Mouse (Mus musculus) hindbrain, embryonic 16.5 days (tissue): Measurements from ENCODE around the gene Clec2g. TPM values are rescaled to one million over a fixed set of nuclear protein-coding genes. Genes with fewer than 3 reads are reported as not detected.

Experiments used
- ATAC-seq: fragments of 200-750 bp; cut with Nextera tagmentation; 2 replicates; pipeline ENCODE4 v1.8.0; 2017; ENCODE audit warnings: moderate TSS enrichment, moderate library complexity
- H3K27ac ChIP-seq: fragments of 300-500 bp; sonication (generic); 2 replicates; pipeline ENCODE4 v1.5.1; 2014; ENCODE audit warnings: low read depth, mild to moderate bottlenecking, control low read depth, low read length, moderate library complexity
- H3K27me3 ChIP-seq: fragments of 300-500 bp; sonication (generic); replicated peaks from 2 replicates; pipeline ENCODE4 v1.6.1; 2014; ENCODE audit warnings: low read length; ENCODE audit not compliant: control insufficient read depth, insufficient read depth
- H3K36me3 ChIP-seq: fragments of 300-500 bp; sonication (generic); 2 replicates; pipeline ENCODE4 v1.6.1; 2014; ENCODE audit warnings: mild to moderate bottlenecking, low read length, moderate library complexity, mixed read lengths; ENCODE audit not compliant: control insufficient read depth, insufficient read depth
- H3K4me1 ChIP-seq: fragments of 300-500 bp; sonication (generic); 2 replicates; pipeline ENCODE4 v1.6.1; 2014; ENCODE audit warnings: low read depth, low read length; ENCODE audit not compliant: control insufficient read depth, insufficient read depth
- H3K4me2 ChIP-seq: fragments of 300-500 bp; sonication (generic); 2 replicates; pipeline ENCODE4 v1.6.1; 2014; ENCODE audit warnings: mild to moderate bottlenecking, low read length, control low read depth, moderate library complexity
- H3K4me3 ChIP-seq: fragments of 300-500 bp; sonication (generic); 2 replicates; pipeline ENCODE4 v1.5.1; 2014; ENCODE audit warnings: mild to moderate bottlenecking, low read length, control low read depth, moderate library complexity
- H3K9ac ChIP-seq: fragments of 300-500 bp; sonication (generic); 2 replicates; pipeline ENCODE4 v1.6.1; 2014; ENCODE audit warnings: low read depth, mild to moderate bottlenecking, control low read depth, low read length, moderate library complexity
- H3K9me3 ChIP-seq: fragments of 300-500 bp; sonication (generic); 2 replicates; pipeline ENCODE4 v1.6.1; 2014; ENCODE audit warnings: mild to moderate bottlenecking, low read length, moderate library complexity; ENCODE audit not compliant: control insufficient read depth
- WGBS: fragments of 180-500 bp; shearing (Covaris S2); extraction: QIAGEN DNeasy Blood & Tissue Kit; methylation state at CpG from one replicate; pipeline ENCODE4 v1.1.7; 2014; 5-methylcytosine and 5-hydroxymethylcytosine counted together
- microRNA-seq: library from miRNA; unstranded; fragments of <30 nt; microRNA quantifications from one replicate; pipeline ENCODE4, GENCODE M21; 2017
- polyA plus RNA-seq: library from polyadenylated mRNA; unstranded; fragments of >200 nt; fragmentation: Nextera tagmentation; extraction: Ambion mirVana; gene quantifications from 2 replicates; pipeline ENCODE4 v1.2.1, GENCODE M21; 2015

Gene Clec2g
- polyA plus RNA-seq, 1 experiment from 2014 or later = not detected

DNA sequence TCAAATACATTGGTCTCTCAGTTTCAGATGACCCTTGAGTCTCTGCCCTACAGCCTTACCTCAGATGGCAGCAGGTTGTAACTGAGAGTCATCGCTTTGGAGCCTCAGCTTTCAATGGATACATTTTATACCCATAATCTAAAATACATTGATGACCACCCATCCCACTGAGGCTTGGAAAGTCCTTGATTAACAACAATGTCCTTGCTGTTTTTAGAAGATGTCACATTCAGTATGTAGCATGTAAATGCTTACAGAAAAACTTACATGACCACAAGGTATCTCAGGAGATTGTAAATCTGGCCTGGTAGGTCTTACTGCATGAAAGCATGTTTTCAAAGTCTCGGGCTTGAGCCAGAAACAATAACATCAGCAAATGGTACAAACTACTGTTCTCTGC lies 96.8 kb downstream of the Clec2g start:
- Histone ChIP-seq H3K27me3 (no peaks in the 10 kb centered on the region), H3K36me3 (no peaks in the 10 kb centered on the region), H3K4me2 (no peak overlapping the region), H3K27ac (no peak overlapping the region), H3K4me3 (no peak overlapping the region), H3K9me3 (no peaks in the 10 kb centered on the region), H3K9ac (no peak overlapping the region), H3K4me1 (no peaks in the 10 kb centered on the region)
- no peak for ATAC-seq
- WGBS = 90% methylated on average over 2 of the region's 2 CpGs

DNA sequence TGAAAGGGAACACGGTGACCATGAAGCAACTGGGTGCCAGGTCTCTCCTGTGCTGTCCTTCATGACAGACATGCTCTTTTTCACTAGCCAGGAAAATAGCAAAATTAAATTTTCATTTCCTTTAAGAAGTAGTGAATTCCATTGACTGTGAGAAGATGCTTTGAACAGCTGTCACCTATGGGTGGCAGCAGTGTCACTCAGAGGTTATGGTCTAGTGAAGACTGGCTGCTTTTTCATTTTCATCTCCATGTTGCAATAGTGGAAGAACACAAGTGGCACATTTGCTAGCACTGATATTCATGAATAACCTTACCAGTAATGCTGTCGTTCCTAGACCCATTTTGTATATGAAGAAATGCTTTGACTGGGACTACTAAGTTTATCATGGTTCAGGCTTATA lies 99.2 kb downstream of the Clec2g start:
- ATAC-seq = no peak
- Histone ChIP-seq H3K4me2 (no peak overlapping the region), H3K4me3 (no peak overlapping the region), H3K27me3 (no peaks in the 10 kb centered on the region), H3K4me1 (no peaks in the 10 kb centered on the region), H3K27ac (no peak overlapping the region), H3K9ac (no peak overlapping the region), H3K9me3 (no peaks in the 10 kb centered on the region), H3K36me3 (no peaks in the 10 kb centered on the region)
- 82% methylated on average over 2 of the region's 2 CpGs for whole genome bisulfite sequencing

Small RNA genes within 50 kb of the gene (microRNA-seq; reads per million reads assigned to microRNA genes)
- gene Gm27336 (not detected), gene Mir7649 (not detected)

Other genes with a start within 250 kb of the Clec2g start
- gene Klrb1, start 211.3 kb upstream of the Clec2g start, polyA plus RNA-seq = 1.3 and 1.5 TPM in 2 replicates
- 0.11 and 0.15 TPM in 2 replicates for gene Klrb1c, start 145.2 kb upstream of the Clec2g start, polyA plus RNA-seq
- not detected in 2 replicates for gene Gm44511, start 108.1 kb upstream of the Clec2g start, polyA plus RNA-seq
- gene Klrb1b, start 108.0 kb upstream of the Clec2g start, polyA plus RNA-seq = not detected in 2 replicates
- gene Clec2i, start 46.8 kb upstream of the Clec2g start, polyA plus RNA-seq = not detected in 2 replicates
- 0.49 and 0.72 TPM in 2 replicates for gene BC035044, start 43.3 kb upstream of the Clec2g start, polyA plus RNA-seq
- 0.21 and 0.64 TPM in 2 replicates for gene Klrb1f, start 111.5 kb downstream of the Clec2g start, polyA plus RNA-seq
- gene Clec2e, start 166.5 kb downstream of the Clec2g start, polyA plus RNA-seq = not detected in 2 replicates
- 0.21 and 0.30 TPM in 2 replicates for gene Clec2d, start 246.2 kb downstream of the Clec2g start, polyA plus RNA-seq